Mouse (Mus musculus) Muller cell, postnatal 12 days (primary cell): ENCODE measurements around the gene Kif1b.
"Not testable (repeated sequence)": the region's sequence is repeated elsewhere in the genome, so short reads cannot be mapped to it uniquely, and the experiment has no call there.

Experiments used
- DNase-seq: peaks from one replicate; pipeline ENCODE4 v3.0.0-alpha.2; 2015; ENCODE audit errors: inconsistent ontology term

The Kif1b gene

GRCm38 (mm10) chr4:149170394-149170931 lies 137.0 kb downstream of the Kif1b start:
- DNase-seq: no peak

GRCm38 (mm10) chr4:149169926-149170325 lies 137.6 kb downstream of the Kif1b start:
- not testable (repeated sequence) for DNase-seq

GRCm38 (mm10) chr4:149168016-149168415 lies 139.5 kb downstream of the Kif1b start:
- no peak for DNase-seq

DNA sequence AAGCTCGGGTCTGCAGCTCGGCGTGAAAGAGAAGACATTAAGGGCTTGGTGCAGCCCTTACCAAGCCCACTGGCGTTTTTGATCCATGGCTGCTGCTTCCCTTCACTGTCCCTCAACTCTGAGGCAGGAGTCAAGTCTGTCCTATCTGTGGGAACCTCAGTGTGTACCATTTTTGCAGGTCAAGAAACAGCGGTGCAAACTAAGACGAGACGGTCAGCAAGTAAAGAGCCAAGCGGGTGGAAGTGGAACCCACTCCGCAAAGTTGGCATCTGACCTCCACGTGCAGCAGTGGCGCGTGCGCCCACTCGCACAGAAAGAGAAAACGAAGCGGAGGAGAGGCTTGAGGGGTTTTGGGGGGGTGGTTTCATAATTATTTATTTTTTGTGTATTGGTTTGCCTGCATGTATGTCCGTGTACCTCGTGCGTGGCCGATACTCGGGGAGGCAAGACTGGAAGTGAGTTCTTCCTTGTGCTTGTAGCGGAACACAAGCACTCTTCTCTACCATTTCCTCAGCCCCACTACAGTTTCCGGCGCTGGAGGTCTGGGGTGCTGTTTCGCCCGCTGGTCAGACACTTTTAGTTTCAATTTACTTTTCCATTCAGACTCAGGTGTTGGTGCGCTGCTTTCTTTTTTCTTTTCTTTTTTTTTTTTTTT lies 140.4 kb downstream of the Kif1b start:
- no peak for DNase-seq

GRCm38 (mm10) chr4:149166215-149166946 lies 141.1 kb downstream of the Kif1b start, which contains the start of gene Pgd:
Gene Pgd, minus strand, starts transcription at chr4:149166771.
- DNase-seq: peak; percentile 99

DNA sequence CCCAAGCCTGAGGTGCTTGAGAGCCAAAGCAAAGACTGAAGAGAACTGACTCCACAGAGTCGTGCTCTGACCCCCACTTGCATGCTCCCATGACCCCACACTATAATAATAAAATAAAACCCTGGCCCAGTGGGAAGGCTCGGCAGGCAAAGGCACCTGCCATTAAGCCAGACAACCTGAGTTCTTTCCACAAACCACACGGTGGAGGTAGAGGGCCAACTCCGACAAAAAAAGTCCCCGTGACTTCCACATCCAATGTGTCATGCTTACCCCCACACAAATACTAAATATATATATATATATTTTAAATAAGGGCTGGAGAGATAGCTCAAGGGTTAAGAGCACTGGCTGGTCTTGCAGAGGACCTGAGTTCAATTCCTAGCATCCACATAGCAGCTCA lies 143.3 kb downstream of the Kif1b start:
- DNase-seq: no peak

- DNase-seq: no peak
Observed at GRCm38 (mm10) chr4:149163196-149163595, 144.3 kb downstream of the Kif1b start.

DNA sequence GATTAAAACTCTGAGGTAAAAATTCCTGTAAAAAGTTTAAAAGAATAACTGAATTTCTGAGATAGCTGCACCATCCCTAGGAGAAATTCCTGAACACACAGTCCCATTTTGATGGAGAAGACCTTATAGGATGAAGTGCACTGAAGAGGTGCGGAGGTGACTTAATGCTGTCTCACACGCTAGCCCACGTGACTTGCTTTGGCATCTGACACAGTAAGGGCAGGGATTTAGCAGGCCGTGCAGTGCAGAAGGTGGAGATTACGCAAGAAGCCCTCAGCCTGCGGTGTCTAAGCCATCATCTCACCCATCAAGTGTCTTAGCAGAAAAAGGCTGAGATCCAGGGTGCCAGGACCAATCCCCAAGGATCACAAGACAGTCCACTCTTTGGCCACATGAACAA lies 146.3 kb downstream of the Kif1b start:
- no peak for DNase-seq

- DNase-seq: no peak
Observed at GRCm38 (mm10) chr4:149159891-149160290, 147.6 kb downstream of the Kif1b start.

GRCm38 (mm10) chr4:149159203-149159602 lies 148.3 kb downstream of the Kif1b start:
- no peak for DNase-seq

DNA sequence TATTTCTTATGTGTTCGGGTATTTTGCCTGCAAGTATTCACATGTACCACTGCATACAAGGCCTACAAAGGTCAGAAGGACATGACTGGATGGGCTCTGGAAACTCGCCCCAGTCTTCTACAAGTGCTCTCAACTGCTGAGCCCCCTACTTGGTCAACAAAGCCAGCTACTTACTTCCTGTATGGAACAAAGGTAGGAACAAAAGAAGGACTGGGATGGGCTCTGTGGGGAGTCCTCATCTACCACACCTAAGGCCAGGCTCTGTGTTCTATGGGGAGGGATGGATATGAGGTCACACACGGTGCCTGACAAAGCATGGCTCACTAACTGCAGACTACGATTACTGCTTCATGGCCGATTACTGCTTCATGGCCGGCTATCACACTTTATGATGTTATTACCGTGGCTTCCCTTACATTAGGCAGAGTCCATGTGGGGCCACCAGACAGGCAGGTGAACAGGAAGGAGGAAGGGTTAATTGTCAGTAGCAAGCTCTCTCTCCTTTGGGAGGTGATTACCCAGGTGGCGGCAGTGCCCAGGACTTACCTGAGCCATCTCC lies 150.0 kb downstream of the Kif1b start:
- no peak for DNase-seq

DNA sequence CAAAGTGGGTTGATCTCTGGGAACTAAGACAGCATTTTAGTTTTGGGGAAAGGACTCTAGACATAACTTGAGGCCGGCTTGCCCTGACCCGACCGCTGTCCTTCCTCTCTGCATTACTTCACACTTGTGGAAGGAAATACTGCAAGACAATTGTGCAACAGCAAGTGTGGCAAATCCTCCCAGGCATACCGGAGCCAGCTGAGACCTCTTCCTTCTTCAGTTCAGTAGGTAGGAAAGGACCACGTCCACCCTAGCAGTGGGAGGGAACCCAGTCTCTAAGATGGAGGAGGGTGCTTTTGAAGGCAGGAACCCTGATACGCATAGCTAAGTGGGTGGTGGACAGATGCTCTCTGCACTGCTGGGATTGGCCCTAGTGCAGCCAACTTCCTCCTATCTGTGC lies 151.8 kb downstream of the Kif1b start:
- DNase-seq: no peak

- no peak for DNase-seq
Observed at GRCm38 (mm10) chr4:149154859-149155258, 152.6 kb downstream of the Kif1b start.

- no peak for DNase-seq
Observed at GRCm38 (mm10) chr4:149150721-149151120, 156.8 kb downstream of the Kif1b start.

- DNase-seq: no peak
Observed at GRCm38 (mm10) chr4:149150256-149150655, 157.2 kb downstream of the Kif1b start.

GRCm38 (mm10) chr4:149149611-149150010 lies 157.9 kb downstream of the Kif1b start:
- no peak for DNase-seq

- no peak for DNase-seq
Observed at GRCm38 (mm10) chr4:149149196-149149595, 158.3 kb downstream of the Kif1b start.

DNA sequence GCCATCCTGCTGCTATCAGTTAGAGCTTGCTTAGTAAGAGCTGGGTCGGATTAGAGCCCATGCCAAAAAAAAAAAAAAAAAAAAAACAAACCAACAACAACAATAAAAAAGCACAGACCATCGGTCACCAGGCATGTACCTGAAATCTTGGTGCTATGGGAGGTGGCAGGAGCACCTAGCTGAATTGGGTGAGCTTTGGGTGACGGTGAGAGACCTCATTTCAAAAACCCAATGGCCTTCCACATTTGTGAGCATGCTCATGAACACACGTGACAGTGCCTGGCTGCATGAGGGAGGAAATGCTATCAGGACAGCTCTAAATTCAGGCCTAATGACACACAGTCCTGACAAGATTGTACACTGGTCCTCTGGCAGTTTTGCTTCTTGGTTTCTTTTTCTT lies 159.4 kb downstream of the Kif1b start:
- no peak for DNase-seq

GRCm38 (mm10) chr4:149147528-149147927 lies 160.0 kb downstream of the Kif1b start:
- no peak for DNase-seq

GRCm38 (mm10) chr4:149145151-149145550 lies 162.3 kb downstream of the Kif1b start:
- no peak for DNase-seq

GRCm38 (mm10) chr4:149144459-149144858 lies 163.0 kb downstream of the Kif1b start:
- DNase-seq: peak; percentile 77

DNA sequence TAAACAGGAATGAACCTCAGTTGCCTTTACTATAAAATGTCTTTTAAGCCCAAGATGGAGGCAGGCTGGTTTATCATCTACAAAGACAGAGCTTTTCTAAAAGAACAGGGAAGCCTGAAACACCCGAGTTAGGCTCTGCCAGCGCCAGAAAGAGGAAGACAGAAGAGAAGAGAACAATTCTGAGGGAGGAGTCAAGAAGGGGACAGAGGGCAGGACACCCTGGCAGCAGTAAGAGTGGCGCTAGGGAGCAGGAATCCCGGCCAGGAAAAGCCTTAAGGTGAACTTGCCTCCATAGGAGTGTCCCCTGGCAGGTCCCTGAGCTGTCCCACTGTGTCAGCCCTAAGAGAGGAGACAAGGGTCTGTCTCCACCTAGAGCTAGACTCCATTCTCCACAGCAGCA lies 163.9 kb downstream of the Kif1b start:
- DNase-seq: no peak

DNA sequence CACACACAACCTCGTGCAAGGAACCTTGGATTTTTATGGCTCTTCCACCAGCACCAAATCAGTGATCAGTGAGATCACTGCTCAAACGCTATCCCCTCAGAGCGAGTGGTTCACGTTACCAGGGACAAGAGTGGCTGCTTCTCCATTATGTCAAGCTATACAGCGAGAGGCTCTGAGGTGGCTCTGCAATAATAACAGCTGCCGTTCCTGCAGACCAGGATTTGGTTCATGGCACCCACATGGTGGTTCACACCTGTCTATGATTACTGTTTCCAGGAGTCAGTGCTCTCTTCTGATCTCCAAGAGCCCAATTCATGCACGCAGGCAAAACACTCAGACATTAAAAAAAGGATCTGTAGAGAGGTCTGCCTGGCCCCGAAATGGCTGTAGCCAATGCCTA lies 169.0 kb downstream of the Kif1b start:
- DNase-seq: no peak
